Mouse (Mus musculus) limb, embryonic 12.5 days (tissue): ENCODE measurements around the gene Cers1. TPM values are rescaled to one million over a fixed set of nuclear protein-coding genes. Genes with fewer than 3 reads are reported as not detected.
A peak's percentile ranks its signal among the peaks of the same experiment; 100 is the strongest.

Experiments
- ATAC-seq: fragments of 200-750 bp; cut with Nextera tagmentation; 2 replicates; pipeline ENCODE4 v1.8.0; 2017; ENCODE audit warnings: low read depth, moderate TSS enrichment; ENCODE audit not compliant: insufficient number of reproducible peaks, insufficient read depth, low FRiP score, low TSS enrichment
- H3K27ac ChIP-seq: fragments of 300-500 bp; sonication (generic); 2 replicates; pipeline ENCODE4 v1.5.1; 2016; ENCODE audit warnings: mild to moderate bottlenecking, moderate library complexity
- H3K27me3 ChIP-seq: fragments of 300-500 bp; sonication (generic); 2 replicates; pipeline ENCODE4 v1.6.1; 2016; ENCODE audit warnings: mild to moderate bottlenecking, moderate library complexity
- H3K36me3 ChIP-seq: fragments of 300-500 bp; sonication (generic); 2 replicates; pipeline ENCODE4 v1.6.1; 2016; ENCODE audit warnings: mild to moderate bottlenecking, moderate library complexity
- H3K4me1 ChIP-seq: fragments of 300-500 bp; sonication (generic); replicated peaks from 2 replicates; pipeline ENCODE4 v1.6.1; 2016
- H3K4me2 ChIP-seq: fragments of 300-500 bp; sonication (generic); 2 replicates; pipeline ENCODE4 v1.6.1; 2016; ENCODE audit warnings: mild to moderate bottlenecking, moderate library complexity
- H3K4me3 ChIP-seq: fragments of 300-500 bp; sonication (generic); replicated peaks from 2 replicates; pipeline ENCODE4 v1.5.1; 2016; ENCODE audit warnings: mild to moderate bottlenecking
- H3K9ac ChIP-seq: fragments of 300-500 bp; sonication (generic); replicated peaks from 2 replicates; pipeline ENCODE4 v1.6.1; 2016; ENCODE audit warnings: mild to moderate bottlenecking, moderate library complexity
- H3K9me3 ChIP-seq: fragments of 300-500 bp; sonication (generic); 2 replicates; pipeline ENCODE4 v1.6.1; 2016; ENCODE audit warnings: mild to moderate bottlenecking, moderate library complexity
- WGBS: fragments of 180-500 bp; shearing (Covaris S2); methylation state at CpG from one replicate; pipeline ENCODE4 v1.1.7; 2016; 5-methylcytosine and 5-hydroxymethylcytosine counted together
- polyA plus RNA-seq: library from polyadenylated mRNA; unstranded; fragments of >200 nt; fragmentation: Nextera tagmentation; extraction: Ambion mirVana; gene quantifications from 2 replicates; pipeline ENCODE4 v1.2.1, GENCODE M21; 2016

The Cers1 gene
- polyA plus RNA-seq, 1 experiment from 2014 or later: 7.9 TPM

- peak overlapping the region; percentile 84 for H3K27ac ChIP-seq
- WGBS: 13% methylated on average over 15 of the region's 15 CpGs
- H3K4me3 ChIP-seq: peak overlapping the region; percentile 63
- H3K36me3 ChIP-seq: peaks cover 25% of the 10 kb centered on the region
- ATAC-seq: peak; percentile 72
- peaks cover 32% of the 10 kb centered on the region for H3K4me1 ChIP-seq
- H3K27me3 ChIP-seq: no peaks in the 10 kb centered on the region
- peak overlapping the region; percentile 80 for H3K4me2 ChIP-seq
- peak overlapping the region; percentile 72 for H3K9ac ChIP-seq
- no peaks in the 10 kb centered on the region for H3K9me3 ChIP-seq
These were observed 1.2 kb downstream of the Cers1 start for GRCm38 (mm10) chr8:70316511-70317504.

DNA sequence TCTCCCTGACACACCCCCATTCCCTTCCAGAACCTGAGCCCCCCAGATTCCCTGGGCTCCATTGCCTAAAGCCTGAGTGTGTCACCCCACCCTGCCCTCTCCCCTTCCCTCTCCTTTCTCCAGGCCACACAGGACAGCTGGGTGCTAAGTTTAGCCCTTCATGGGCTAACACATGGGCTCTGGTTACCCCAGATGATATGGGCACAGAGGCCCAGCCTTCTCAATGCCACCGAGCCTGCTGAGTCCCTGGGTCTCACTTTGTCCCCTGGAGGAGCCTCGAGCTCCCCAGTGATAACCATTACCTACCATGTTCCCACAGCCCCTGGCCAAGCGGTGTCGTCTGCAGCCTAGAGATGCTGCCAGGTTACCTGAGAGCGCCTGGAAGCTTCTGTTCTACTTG, 2.3 kb downstream of the Cers1 start:
- peak overlapping the region; percentile 41; the same call in 1 of the 2 replicates for H3K27ac ChIP-seq
- no peak for ATAC-seq
- peak overlapping the region; percentile 80 for H3K4me2 ChIP-seq
- H3K9ac ChIP-seq: no peak overlapping the region
- peaks cover 14% of the 10 kb centered on the region for H3K36me3 ChIP-seq
- no peaks in the 10 kb centered on the region for H3K27me3 ChIP-seq
- peaks cover 32% of the 10 kb centered on the region for H3K4me1 ChIP-seq
- 82% methylated on average over 5 of the region's 5 CpGs for WGBS
- H3K4me3 ChIP-seq: no peak overlapping the region
- H3K9me3 ChIP-seq: no peaks in the 10 kb centered on the region

- H3K4me1 ChIP-seq: no peaks in the 10 kb centered on the region
- peaks cover 30% of the 10 kb centered on the region for H3K36me3 ChIP-seq
- 88% methylated on average over 3 of the region's 3 CpGs for WGBS
- no peak overlapping the region for H3K27ac ChIP-seq
- no peaks in the 10 kb centered on the region for H3K27me3 ChIP-seq
- H3K4me2 ChIP-seq: no peak overlapping the region
- no peaks in the 10 kb centered on the region for H3K9me3 ChIP-seq
- H3K4me3 ChIP-seq: no peak overlapping the region
- no peak overlapping the region for H3K9ac ChIP-seq
- ATAC-seq: no peak
These were observed 8.1 kb downstream of the Cers1 start for GRCm38 (mm10) chr8:70323716-70324115.

DNA sequence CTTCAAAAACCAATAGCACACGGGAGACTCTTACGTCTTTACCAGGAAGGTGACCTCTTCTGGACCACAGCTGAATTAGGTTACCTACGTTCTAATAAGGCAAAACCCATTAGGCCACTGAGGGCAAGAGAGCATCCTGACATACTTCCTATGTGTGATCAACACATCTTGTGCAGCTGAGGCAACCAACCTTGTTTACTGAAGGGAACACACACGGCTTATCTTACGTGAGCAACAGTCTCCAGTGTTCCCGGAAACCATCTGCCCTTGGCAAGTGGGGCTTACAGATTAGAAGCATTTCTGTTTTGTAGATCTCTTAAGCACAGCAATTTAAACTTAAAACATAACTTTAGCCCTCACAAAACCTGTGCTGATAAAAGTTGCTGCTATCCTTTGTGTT, 11.9 kb downstream of the Cers1 start:
- H3K27me3 ChIP-seq: peaks cover 24% of the 10 kb centered on the region
- WGBS: 97% methylated on average over 6 of the region's 6 CpGs
- no peak overlapping the region for H3K4me3 ChIP-seq
- no peak for ATAC-seq
- no peaks in the 10 kb centered on the region for H3K9me3 ChIP-seq
- peaks cover 50% of the 10 kb centered on the region for H3K36me3 ChIP-seq
- H3K4me1 ChIP-seq: peaks cover 31% of the 10 kb centered on the region
- no peak overlapping the region for H3K27ac ChIP-seq
- H3K9ac ChIP-seq: no peak overlapping the region
- no peak overlapping the region for H3K4me2 ChIP-seq

GRCm38 (mm10) chr8:70329124-70329834, 13.7 kb downstream of the Cers1 start, which contains the start of gene Gdf1:
TSS of gene Gdf1 (plus strand) at chr8:70329817.
- 0 out of 2 replicates have a peak within 1 kb of the TSS, but pooled peaks have one; percentile 41 for H3K27ac ChIP-seq

GRCm38 (mm10) chr8:70329835-70330740, 14.5 kb downstream of the Cers1 start:
- peak; percentile 30 for ATAC-seq
- 0 out of 2 replicates have a peak overlapping the region, but pooled peaks have one; percentile 41 for H3K27ac ChIP-seq

More at GRCm38 (mm10) chr8:70329124-70329834, 13.7 kb downstream of the Cers1 start, which contains the start of gene Gdf1:
- Histone ChIP-seq H3K9ac (peak within 1 kb of the TSS; percentile 50; the same call in 1 of the 2 replicates), H3K27me3 (peaks cover 24% of the 10 kb centered on the region), H3K4me1 (peaks cover 34% of the 10 kb centered on the region), H3K4me2 (peak within 1 kb of the TSS; percentile 52), H3K4me3 (peak within 1 kb of the TSS; percentile 23), H3K9me3 (no peaks in the 10 kb centered on the region), H3K36me3 (peaks cover 56% of the 10 kb centered on the region)
- WGBS: 29% methylated on average over 14 of the region's 14 CpGs
- no peak for ATAC-seq

GRCm38 (mm10) chr8:70330741-70331364, 15.3 kb downstream of the Cers1 start:
- Histone ChIP-seq H3K27ac (0 out of 2 replicates have a peak overlapping the region, but pooled peaks have one; percentile 41), H3K27me3 (peaks cover 24% of the 10 kb centered on the region), H3K4me2 (peak overlapping the region; percentile 52), H3K4me3 (peak overlapping the region; percentile 23), H3K36me3 (peaks cover 64% of the 10 kb centered on the region), H3K9me3 (no peaks in the 10 kb centered on the region), H3K9ac (peak overlapping the region; percentile 50; the same call in 1 of the 2 replicates), H3K4me1 (peaks cover 34% of the 10 kb centered on the region)
- peak; percentile 67 for ATAC-seq
- 31% methylated on average over 53 of the region's 53 CpGs for WGBS

More at GRCm38 (mm10) chr8:70329835-70330740, 14.5 kb downstream of the Cers1 start:
- Histone ChIP-seq H3K4me3 (peak overlapping the region; percentile 23), H3K9me3 (no peaks in the 10 kb centered on the region), H3K9ac (peak overlapping the region; percentile 50; the same call in 1 of the 2 replicates), H3K4me1 (peaks cover 34% of the 10 kb centered on the region), H3K4me2 (peak overlapping the region; percentile 52), H3K27me3 (peaks cover 24% of the 10 kb centered on the region), H3K36me3 (peaks cover 56% of the 10 kb centered on the region)
- WGBS: 5% methylated on average over 45 of the region's 45 CpGs

GRCm38 (mm10) chr8:70331526-70331925, 16.0 kb downstream of the Cers1 start:
- H3K9ac ChIP-seq: no peak overlapping the region
- peaks cover 24% of the 10 kb centered on the region for H3K27me3 ChIP-seq
- H3K9me3 ChIP-seq: no peaks in the 10 kb centered on the region
- no peak for ATAC-seq
- H3K27ac ChIP-seq: no peak overlapping the region; the same call in 1 of the 2 replicates
- 0 out of 2 replicates have a peak overlapping the region, but pooled peaks have one; percentile 23 for H3K4me3 ChIP-seq
- peaks cover 34% of the 10 kb centered on the region for H3K4me1 ChIP-seq
- WGBS: 67% methylated on average over 19 of the region's 19 CpGs
- H3K4me2 ChIP-seq: no peak overlapping the region
- H3K36me3 ChIP-seq: peaks cover 70% of the 10 kb centered on the region

DNA sequence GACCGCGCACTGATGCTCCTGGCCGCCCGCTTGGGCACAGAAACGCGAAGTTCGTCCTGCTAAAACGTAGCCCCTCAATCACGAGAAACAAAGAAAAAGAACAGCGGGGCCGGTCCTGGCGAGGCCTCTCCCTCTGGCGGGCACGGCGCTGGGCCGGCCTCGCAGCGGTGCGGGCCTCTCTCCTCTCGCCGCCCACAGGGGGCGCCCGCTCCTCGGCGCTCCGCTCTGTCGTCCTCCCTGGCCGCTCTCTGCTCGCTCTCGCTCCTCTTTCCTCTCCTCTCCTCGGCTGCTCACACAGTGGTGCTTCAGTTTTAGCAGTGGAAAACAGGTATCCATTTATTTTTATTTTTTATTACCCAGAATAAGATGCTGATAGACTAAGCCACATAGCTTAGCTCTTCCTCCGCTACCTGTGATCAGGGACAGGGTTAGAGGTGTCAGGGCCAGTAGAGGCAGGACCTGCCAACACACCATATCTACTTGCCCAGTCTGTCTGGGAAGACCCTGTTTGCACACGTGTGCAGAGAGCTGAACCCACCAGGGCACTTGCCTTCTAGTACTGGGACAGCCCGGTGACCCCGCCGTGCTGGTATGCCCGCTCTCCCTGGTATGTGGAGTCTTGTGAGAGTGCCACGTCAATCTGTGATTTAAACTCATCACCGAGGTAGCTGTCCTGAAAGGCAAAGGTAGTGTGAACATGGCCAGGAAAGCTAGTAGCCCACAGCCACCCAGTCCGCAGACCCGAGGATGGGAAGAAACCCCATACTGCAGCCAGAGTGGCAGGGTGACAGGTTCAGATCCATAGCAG, 16.7 kb downstream of the Cers1 start:
- 24% methylated on average over 41 of the region's 41 CpGs for WGBS
- ATAC-seq: peak; percentile 62
- no peak overlapping the region for H3K4me2 ChIP-seq
- no peaks in the 10 kb centered on the region for H3K9me3 ChIP-seq
- peaks cover 76% of the 10 kb centered on the region for H3K36me3 ChIP-seq
- H3K27me3 ChIP-seq: peaks cover 24% of the 10 kb centered on the region
- H3K4me1 ChIP-seq: peaks cover 34% of the 10 kb centered on the region
- H3K27ac ChIP-seq: peak overlapping the region; percentile 64; the same call in 1 of the 2 replicates
- no peak overlapping the region for H3K4me3 ChIP-seq
- H3K9ac ChIP-seq: no peak overlapping the region
